Mouse (Mus musculus) adrenal gland, postnatal 14 days (tissue): ENCODE data around the gene Cd3d. TPM values are rescaled to one million over a fixed set of nuclear protein-coding genes. Genes with fewer than 3 reads are reported as not detected.

Experiments used
- total RNA-seq: library from RNA; stranded (reverse); gene quantifications from 2 replicates; pipeline ENCODE4 v1.2.3, GENCODE M21; 2021

Cd3d gene
- total RNA-seq, 1 experiment from 2014 or later: 1.5 TPM

Other genes with a start within 250 kb of the Cd3d start
- gene Phldb1, start 246.6 kb upstream of the Cd3d start, total RNA-seq: 45.1 and 60.5 TPM in 2 replicates
- gene Arcn1, start 213.9 kb upstream of the Cd3d start, total RNA-seq: 160 and 166 TPM in 2 replicates
- gene Ift46, start 213.9 kb upstream of the Cd3d start, total RNA-seq: 72.1 and 82.3 TPM in 2 replicates
- 5.3 and 5.5 TPM in 2 replicates for gene Tmem25, start 182.5 kb upstream of the Cd3d start, total RNA-seq
- gene Ttc36, start 178.7 kb upstream of the Cd3d start, total RNA-seq: 5.6 and 64.1 TPM in 2 replicates
- gene Kmt2a, start 100.5 kb upstream of the Cd3d start, total RNA-seq: 37.2 and 42.9 TPM in 2 replicates
- 638 TPM in 2 replicates for gene Atp5l, start 61.0 kb upstream of the Cd3d start, total RNA-seq
- 89.5 and 100 TPM in 2 replicates for gene Ube4a, start 16.2 kb upstream of the Cd3d start, total RNA-seq
- 2.2 and 14.5 TPM in 2 replicates for gene Cd3g, start 1.4 kb upstream of the Cd3d start, total RNA-seq
- 1.8 and 19.1 TPM in 2 replicates for gene Cd3e, start 27.8 kb downstream of the Cd3d start, total RNA-seq
- gene Mpzl2, start 58.0 kb downstream of the Cd3d start, total RNA-seq: 13.0 and 15.3 TPM in 2 replicates
- gene Mpzl3, start 73.4 kb downstream of the Cd3d start, total RNA-seq: 5.2 and 7.7 TPM in 2 replicates
- 1.0 and 3.4 TPM in 2 replicates for gene Jaml, start 97.4 kb downstream of the Cd3d start, total RNA-seq
- 7.6 and 8.6 TPM in 2 replicates for gene Scn2b, start 136.0 kb downstream of the Cd3d start, total RNA-seq
- gene Scn4b, start 156.6 kb downstream of the Cd3d start, total RNA-seq: 0.56 and 0.59 TPM in 2 replicates
- gene BC049352, start 200.2 kb downstream of the Cd3d start, total RNA-seq: not detected in 2 replicates
- gene Tmprss4, start 222.3 kb downstream of the Cd3d start, total RNA-seq: not detected in 2 replicates